Mouse (Mus musculus) monocyte, adult 5-6 weeks (primary cell): ENCODE results near the gene Nup85. TPM values are rescaled to one million over a fixed set of nuclear protein-coding genes. Genes with fewer than 3 reads are reported as not detected.

Experiments used
- ATAC-seq: fragments of 153-309, 156-312 bp; replicated peaks from 2 replicates; pipeline ENCODE4 v1.8.0; 2017; ENCODE audit warnings: mild to moderate bottlenecking; ENCODE audit not compliant: low TSS enrichment, insufficient number of reproducible peaks, severe bottlenecking, poor library complexity, low FRiP score
- total RNA-seq: library from RNA; stranded (forward); fragments of 200-1000, 200-491, 200-594 nt; gene quantifications from 3 replicates; pipeline ENCODE4 v1.2.3, GENCODE M21; 2017

Nup85 gene
- total RNA-seq, 1 experiment from 2014 or later, result 44.3 TPM

DNA sequence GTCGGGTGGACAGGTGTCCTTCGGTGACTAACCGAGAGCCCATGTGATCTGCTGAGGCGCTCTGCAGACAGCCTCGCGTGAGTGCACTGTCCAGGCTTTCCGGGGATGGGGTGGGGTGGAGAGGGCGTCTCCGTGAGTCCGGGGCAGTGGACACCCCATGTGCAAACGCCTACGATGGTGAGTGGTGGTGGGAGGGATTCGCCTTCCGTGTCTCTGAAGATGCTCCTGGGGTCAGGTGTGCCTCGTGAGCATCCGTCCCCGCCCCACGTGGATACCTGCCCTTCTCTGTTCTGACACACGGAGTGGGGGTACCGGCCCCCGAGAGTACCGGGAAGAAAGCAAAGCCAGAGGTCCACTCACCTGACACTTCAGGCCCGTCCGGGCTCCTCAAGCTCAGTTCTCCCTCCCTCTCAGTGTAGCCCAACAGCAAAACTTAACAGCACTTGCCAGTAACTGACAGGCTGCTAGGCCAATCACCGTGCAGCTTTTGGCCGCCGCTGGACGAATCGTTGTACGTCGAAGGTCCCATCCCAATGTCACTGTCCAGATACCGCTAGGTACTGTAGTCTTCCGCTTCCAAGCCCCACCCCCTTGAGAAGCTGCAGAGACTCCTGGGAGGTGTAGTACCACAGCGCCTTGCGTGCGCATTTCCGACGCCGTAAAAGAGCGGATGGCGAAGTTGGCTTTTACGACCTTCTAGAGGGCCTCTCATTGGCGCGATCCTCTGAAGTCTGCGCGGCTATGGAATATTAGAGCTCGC, 63.7 kb downstream of the Nup85 start, which contains the start of gene Slc25a19:
Gene Slc25a19 (minus strand): TSS at position 591 of the 760 bp plus-strand sequence.
- ATAC-seq, result peak; percentile 91

DNA sequence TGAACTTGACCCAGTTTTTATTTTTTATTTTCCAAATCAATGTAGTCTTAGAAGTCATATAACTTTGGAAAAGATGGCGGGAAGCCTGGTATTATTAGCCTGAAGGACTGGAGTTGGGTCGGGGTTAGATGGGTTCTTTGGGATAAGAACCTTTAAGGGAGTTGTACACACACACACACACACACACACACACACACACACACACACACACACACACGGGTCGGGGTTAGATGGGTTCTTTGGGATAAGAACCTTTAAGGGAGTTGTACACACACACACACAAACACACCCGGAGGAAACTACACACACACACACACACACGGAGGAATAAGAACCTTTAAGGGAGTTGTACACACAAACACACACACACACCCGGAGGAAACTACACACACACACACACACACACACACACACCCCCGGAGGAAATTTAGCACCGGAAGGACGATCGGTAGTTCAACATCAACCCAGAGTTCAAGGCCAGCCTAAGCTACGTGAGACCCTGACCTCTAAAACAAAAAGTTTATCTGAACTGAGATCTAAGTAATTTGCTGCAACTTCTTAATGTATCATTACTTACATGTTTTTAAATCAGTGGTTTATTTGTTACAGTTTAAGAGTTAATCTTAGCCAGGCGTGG, 64.3 kb downstream of the Nup85 start:
- no peak for ATAC-seq

- no peak for ATAC-seq
These were observed 65.7 kb downstream of the Nup85 start for GRCm38 (mm10) chr11:115629734-115630531.

DNA sequence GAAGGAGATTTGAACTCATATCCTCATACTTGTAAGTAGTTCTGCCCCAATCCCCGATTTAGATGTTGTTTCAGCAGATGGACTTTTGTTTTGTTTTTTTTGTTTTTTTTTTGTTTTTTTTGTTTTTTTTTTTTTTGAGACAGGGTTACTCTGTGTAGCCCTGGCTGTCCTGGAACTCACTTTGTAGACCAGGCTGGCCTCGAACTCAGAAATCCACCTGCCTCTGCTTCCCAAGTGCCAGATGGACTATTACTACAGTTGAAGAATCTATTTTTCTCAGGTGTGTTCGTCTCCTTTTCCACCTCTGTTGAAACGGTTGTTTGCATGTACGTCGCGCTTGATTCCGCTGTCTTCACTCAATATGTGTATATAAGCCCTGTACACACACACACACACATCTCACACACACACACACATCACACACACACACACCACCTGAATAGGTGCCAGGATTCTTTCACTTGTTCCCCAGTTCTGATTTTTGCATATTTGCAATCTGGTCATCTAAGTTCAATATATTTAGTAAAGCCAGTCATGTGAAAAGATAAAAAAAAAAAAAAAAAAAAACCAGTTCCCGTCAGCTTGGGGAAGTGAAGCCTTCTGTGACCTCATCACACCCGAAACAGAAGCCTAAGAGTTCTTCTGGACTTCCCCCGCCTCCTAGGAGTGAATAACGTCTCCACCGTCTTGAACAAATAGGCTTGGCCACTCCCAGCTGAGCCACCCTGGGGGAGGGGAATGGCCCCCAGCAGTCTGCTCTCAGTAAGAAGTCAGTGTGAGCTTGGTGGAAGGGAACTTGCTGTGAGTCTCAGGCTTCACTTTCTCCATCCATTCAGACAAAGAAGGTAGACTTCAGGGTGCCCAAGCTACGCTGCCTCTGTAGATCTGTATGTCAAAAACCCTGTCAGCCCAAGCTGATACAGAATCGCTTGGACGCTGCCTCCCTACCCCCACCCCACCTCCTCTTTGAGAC, 66.6 kb downstream of the Nup85 start:
- peak; percentile 76 for ATAC-seq

GRCm38 (mm10) chr11:115631505-115631890, 67.3 kb downstream of the Nup85 start:
- ATAC-seq, result no peak

DNA sequence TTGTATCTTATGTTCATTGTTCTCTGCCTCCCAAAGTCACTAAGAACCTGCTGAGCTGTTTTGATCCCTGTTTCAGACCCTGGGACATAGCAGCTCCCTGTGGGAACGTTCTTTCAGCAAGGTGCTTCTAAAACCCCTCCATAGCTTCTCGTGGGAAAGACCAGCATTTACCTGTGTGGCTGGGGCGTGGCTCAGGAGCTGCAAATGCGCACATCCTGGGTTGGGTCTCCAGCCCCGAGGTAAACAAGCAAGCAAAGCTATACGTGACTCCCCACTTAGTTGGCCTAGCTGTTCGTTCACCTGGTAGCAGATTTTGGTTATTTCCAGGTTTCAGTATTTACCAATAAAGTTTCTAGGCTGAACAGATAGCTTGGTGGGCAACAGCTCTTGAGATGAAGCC, 68.0 kb downstream of the Nup85 start:
- no peak for ATAC-seq

GRCm38 (mm10) chr11:115632862-115633261, 68.6 kb downstream of the Nup85 start:
- no peak for ATAC-seq

Other genes starting within 250 kb of the Nup85 start
- not detected in 3 replicates for gene Ush1g, start 242.4 kb upstream of the Nup85 start, total RNA-seq
- gene Otop3, start 229.7 kb upstream of the Nup85 start, total RNA-seq, result 0.39 TPM in 1 of 3 replicates, not detected in the others
- 4.7 to 13.4 TPM (median 7.5 TPM) in 3 replicates for gene Hid1, start 196.7 kb upstream of the Nup85 start, total RNA-seq
- gene Cdr2l, start 182.5 kb upstream of the Nup85 start, total RNA-seq, result not detected in 3 replicates
- gene Mrpl58, start 160.7 kb upstream of the Nup85 start, total RNA-seq, result 57.9 to 84.5 TPM (median 60.9 TPM) in 3 replicates
- 553 to 728 TPM (median 631 TPM) in 3 replicates for gene Atp5h, start 144.5 kb upstream of the Nup85 start, total RNA-seq
- 20.7 to 29.6 TPM (median 24.3 TPM) in 3 replicates for gene Kctd2, start 144.3 kb upstream of the Nup85 start, total RNA-seq
- not detected in 3 replicates for gene Trim80, start 123.9 kb upstream of the Nup85 start, total RNA-seq
- 0.39 TPM in 1 of 3 replicates, not detected in the others for gene Slc16a5, start 102.0 kb upstream of the Nup85 start, total RNA-seq
- 23.8 to 24.6 TPM (median 24.2 TPM) in 3 replicates for gene Armc7, start 88.8 kb upstream of the Nup85 start, total RNA-seq
- 154 to 190 TPM (median 179 TPM) in 3 replicates for gene Nt5c, start 72.6 kb upstream of the Nup85 start, total RNA-seq
- 230 to 253 TPM (median 234 TPM) in 3 replicates for gene Jpt1, start 50.0 kb upstream of the Nup85 start, total RNA-seq
- gene Sumo2, start 28.2 kb upstream of the Nup85 start, total RNA-seq, result 356 to 417 TPM (median 357 TPM) in 3 replicates
- gene Mrps7, start 39.5 kb downstream of the Nup85 start, total RNA-seq, result 20.4 to 30.1 TPM (median 20.7 TPM) in 3 replicates
- gene Gga3, start 39.6 kb downstream of the Nup85 start, total RNA-seq, result 32.1 to 47.8 TPM (median 37.8 TPM) in 3 replicates
- gene Mif4gd, start 48.5 kb downstream of the Nup85 start, total RNA-seq, result 37.5 to 42.1 TPM (median 41.2 TPM) in 3 replicates
- 14.2 to 23.5 TPM (median 15.3 TPM) in 3 replicates for gene Slc25a19, start 63.9 kb downstream of the Nup85 start, total RNA-seq
- 28.1 to 56.7 TPM (median 47.2 TPM) in 3 replicates for gene Grb2, start 144.2 kb downstream of the Nup85 start, total RNA-seq
- gene Tmem94, start 201.0 kb downstream of the Nup85 start, total RNA-seq, result 10.8 to 33.1 TPM (median 10.9 TPM) in 3 replicates
- gene Caskin2, start 249.2 kb downstream of the Nup85 start, total RNA-seq, result 0.19 to 5.1 TPM (median 0.78 TPM) in 3 replicates